Mouse (Mus musculus) brown adipose tissue, adult 24 weeks (tissue): ENCODE data around the gene Olfr1048. TPM values are rescaled to one million over a fixed set of nuclear protein-coding genes. Genes with fewer than 3 reads are reported as not detected.
"Not testable (repeated sequence)": the region's sequence is repeated elsewhere in the genome, so short reads cannot be mapped to it uniquely, and the experiment has no call there.

ENCODE experiments used
- H3K27ac ChIP-seq: fragments of 200-500 bp; replicated peaks from 2 replicates; pipeline ENCODE4 v1.5.1; 2012; ENCODE audit warnings: low read depth, mild to moderate bottlenecking, low read length
- H3K4me1 ChIP-seq: fragments of 200-500 bp; 2 replicates; pipeline ENCODE4 v1.6.1; 2012; ENCODE audit warnings: low read length, mixed read lengths; ENCODE audit not compliant: control insufficient read depth, insufficient read depth, insufficient read length
- H3K4me3 ChIP-seq: fragments of 200-500 bp; 2 replicates; pipeline ENCODE4 v1.5.1; 2012; ENCODE audit warnings: low read depth, mild to moderate bottlenecking, low read length, moderate library complexity; ENCODE audit not compliant: insufficient read depth
- polyA plus RNA-seq: library from polyadenylated mRNA; stranded (reverse); fragments of >200 nt; gene quantifications from 2 replicates; pipeline ENCODE4 v1.2.4, GENCODE M21; 2012; ENCODE audit not compliant: missing spikeins, insufficient read depth, insufficient read length

The Olfr1048 gene
- polyA plus RNA-seq: not detected in 2 replicates

GRCm38 (mm10) chr2:86240189-86240588, at the start of gene Olfr1048:
TSS of gene Olfr1048 (minus strand) at chr2:86240289.
- no peak within 1 kb of the TSS for H3K27ac ChIP-seq
- H3K4me3 ChIP-seq: no peak within 1 kb of the TSS
- no peaks in the 10 kb centered on the region for H3K4me1 ChIP-seq

- H3K27ac ChIP-seq, H3K4me1 ChIP-seq, H3K4me3 ChIP-seq: not testable (repeated sequence)
These were observed 38.9 kb upstream of the Olfr1048 start, which contains the start of gene Olfr1051 for GRCm38 (mm10) chr2:86278988-86279387. TSS of gene Olfr1051 (minus strand) at chr2:86279088.

- not testable (repeated sequence) for H3K27ac ChIP-seq, H3K4me1 ChIP-seq, H3K4me3 ChIP-seq
These were observed 18.1 kb upstream of the Olfr1048 start, which contains the start of gene Olfr1049 for GRCm38 (mm10) chr2:86258228-86258627. TSS of gene Olfr1049 (minus strand) at chr2:86258328.

- no peak within 1 kb of the TSS for H3K4me3 ChIP-seq
- no peaks in the 10 kb centered on the region for H3K4me1 ChIP-seq
- H3K27ac ChIP-seq: no peak within 1 kb of the TSS
These were observed 8.8 kb downstream of the Olfr1048 start, which contains the start of gene Olfr1047 for GRCm38 (mm10) chr2:86231301-86231700. TSS of gene Olfr1047 (minus strand) at chr2:86231401.

- H3K4me1 ChIP-seq: no peaks in the 10 kb centered on the region
- no peak within 1 kb of the TSS for H3K27ac ChIP-seq
- H3K4me3 ChIP-seq: no peak within 1 kb of the TSS
These were observed 20.9 kb downstream of the Olfr1048 start, which contains the start of gene Olfr1046 for GRCm38 (mm10) chr2:86219214-86219613. TSS of gene Olfr1046 (minus strand) at chr2:86219314.

GRCm38 (mm10) chr2:86202909-86203308, 37.2 kb downstream of the Olfr1048 start, which contains the start of gene Olfr1045:
TSS of gene Olfr1045 (minus strand) at chr2:86203009.
- H3K4me1 ChIP-seq: no peaks in the 10 kb centered on the region
- no peak within 1 kb of the TSS for H3K4me3 ChIP-seq
- no peak within 1 kb of the TSS for H3K27ac ChIP-seq

GRCm38 (mm10) chr2:86195863-86196262, 44.2 kb downstream of the Olfr1048 start:
- no peaks in the 10 kb centered on the region for H3K4me1 ChIP-seq
- H3K27ac ChIP-seq: no peak overlapping the region
- H3K4me3 ChIP-seq: no peak overlapping the region

GRCm38 (mm10) chr2:86185583-86185982, 54.5 kb downstream of the Olfr1048 start, which contains the start of gene Olfr52:
TSS of gene Olfr52 (minus strand) at chr2:86185683.
- Histone ChIP-seq H3K27ac (no peak within 1 kb of the TSS), H3K4me3 (no peak within 1 kb of the TSS), H3K4me1 (no peaks in the 10 kb centered on the region)

Other genes starting within 250 kb of the Olfr1048 start
- not detected in 2 replicates for gene Olfr1031, start 250.0 kb downstream of the Olfr1048 start, polyA plus RNA-seq
- gene Olfr1032, start 234.7 kb downstream of the Olfr1048 start, polyA plus RNA-seq: not detected in 2 replicates
- 2.5 TPM in 1 of 2 replicates, not detected in the other for gene Olfr1033, start 219.7 kb downstream of the Olfr1048 start, polyA plus RNA-seq
- gene Olfr1034, start 194.4 kb downstream of the Olfr1048 start, polyA plus RNA-seq: not detected in 2 replicates
- gene Olfr1036, start 166.3 kb downstream of the Olfr1048 start, polyA plus RNA-seq: not detected in 2 replicates
- not detected in 2 replicates for gene Olfr1037, start 152.9 kb downstream of the Olfr1048 start, polyA plus RNA-seq
- not detected in 2 replicates for gene Olfr1039, start 104.4 kb downstream of the Olfr1048 start, polyA plus RNA-seq
- gene Olfr1040, start 93.6 kb downstream of the Olfr1048 start, polyA plus RNA-seq: not detected in 2 replicates
- gene Olfr1042, start 78.5 kb downstream of the Olfr1048 start, polyA plus RNA-seq: not detected in 2 replicates
- gene Olfr1043, start 72.8 kb downstream of the Olfr1048 start, polyA plus RNA-seq: not detected in 2 replicates
- gene Olfr1044, start 62.5 kb downstream of the Olfr1048 start, polyA plus RNA-seq: not detected in 2 replicates
- gene Olfr52, start 54.6 kb downstream of the Olfr1048 start, polyA plus RNA-seq: not detected in 2 replicates
- not detected in 2 replicates for gene Olfr1045, start 37.3 kb downstream of the Olfr1048 start, polyA plus RNA-seq
- not detected in 2 replicates for gene Olfr1046, start 21.0 kb downstream of the Olfr1048 start, polyA plus RNA-seq
- not detected in 2 replicates for gene Olfr1047, start 8.9 kb downstream of the Olfr1048 start, polyA plus RNA-seq
- gene Olfr1049, start 18.0 kb upstream of the Olfr1048 start, polyA plus RNA-seq: not detected in 2 replicates
- gene Olfr1051, start 38.8 kb upstream of the Olfr1048 start, polyA plus RNA-seq: not detected in 2 replicates
- gene Olfr1052, start 52.2 kb upstream of the Olfr1048 start, polyA plus RNA-seq: not detected in 2 replicates
- gene Olfr1053, start 75.0 kb upstream of the Olfr1048 start, polyA plus RNA-seq: not detected in 2 replicates
- not detected in 2 replicates for gene Olfr1054, start 95.1 kb upstream of the Olfr1048 start, polyA plus RNA-seq
- not detected in 2 replicates for gene Olfr1055, start 110.0 kb upstream of the Olfr1048 start, polyA plus RNA-seq
- gene Olfr1056, start 122.2 kb upstream of the Olfr1048 start, polyA plus RNA-seq: not detected in 2 replicates
- not detected in 2 replicates for gene Olfr1057, start 138.1 kb upstream of the Olfr1048 start, polyA plus RNA-seq
- not detected in 2 replicates for gene Olfr1058, start 148.3 kb upstream of the Olfr1048 start, polyA plus RNA-seq
- gene Olfr1061, start 173.8 kb upstream of the Olfr1048 start, polyA plus RNA-seq: not detected in 2 replicates
- not detected in 2 replicates for gene Olfr1062, start 186.5 kb upstream of the Olfr1048 start, polyA plus RNA-seq
- gene Olfr1065, start 210.3 kb upstream of the Olfr1048 start, polyA plus RNA-seq: not detected in 2 replicates
- not detected in 2 replicates for gene Olfr1066, start 216.0 kb upstream of the Olfr1048 start, polyA plus RNA-seq
- not detected in 2 replicates for gene Olfr228, start 247.1 kb upstream of the Olfr1048 start, polyA plus RNA-seq